Mouse (Mus musculus) lung, embryonic 15.5 days (tissue): ENCODE measurements at regions not wholly inside any gene's neighbourhood (a gene's known extent, or its start where the extent isn't known, plus 50 kb on each side); places are given as distances from the start of the nearest gene placed in this dataset.

Experiments
- ATAC-seq: fragments of 200-750 bp; cut with Nextera tagmentation; 2 replicates; pipeline ENCODE4 v1.8.0; 2017; ENCODE audit warnings: moderate number of reproducible peaks, borderline replicate concordance; ENCODE audit not compliant: low FRiP score, low TSS enrichment; ENCODE audit errors: extremely low read depth
- H3K27ac ChIP-seq: fragments of 300-500 bp; sonication (generic); 2 replicates; pipeline ENCODE4 v1.5.1; 2015; ENCODE audit warnings: moderate library complexity, mild to moderate bottlenecking, inconsistent platforms
- H3K27me3 ChIP-seq: fragments of 300-500 bp; sonication (generic); 2 replicates; pipeline ENCODE4 v1.6.1; 2015; ENCODE audit warnings: inconsistent platforms
- H3K36me3 ChIP-seq: fragments of 300-500 bp; sonication (generic); 2 replicates; pipeline ENCODE4 v1.6.1; 2015; ENCODE audit warnings: inconsistent platforms
- H3K4me1 ChIP-seq: fragments of 300-500 bp; sonication (generic); 2 replicates; pipeline ENCODE4 v1.6.1; 2015; ENCODE audit warnings: inconsistent platforms
- H3K4me2 ChIP-seq: fragments of 300-500 bp; sonication (generic); 2 replicates; pipeline ENCODE4 v1.6.1; 2015; ENCODE audit warnings: inconsistent platforms, mild to moderate bottlenecking, moderate library complexity
- H3K4me3 ChIP-seq: fragments of 300-500 bp; sonication (generic); 2 replicates; pipeline ENCODE4 v1.5.1; 2015; ENCODE audit warnings: mild to moderate bottlenecking, inconsistent platforms
- H3K9ac ChIP-seq: fragments of 300-500 bp; sonication (generic); 2 replicates; pipeline ENCODE4 v1.6.1; 2015; ENCODE audit warnings: inconsistent platforms
- H3K9me3 ChIP-seq: fragments of 300-500 bp; sonication (generic); 2 replicates; pipeline ENCODE4 v1.6.1; 2016; ENCODE audit warnings: inconsistent platforms
- WGBS: fragments of 180-500 bp; shearing (Covaris S2); methylation state at CpG from one replicate; pipeline ENCODE4 v1.1.7; 2015; 5-methylcytosine and 5-hydroxymethylcytosine counted together

- no peaks in the 10 kb centered on the region for H3K4me1 ChIP-seq
- H3K4me3 ChIP-seq = no peak overlapping the region
- H3K27me3 ChIP-seq = no peaks in the 10 kb centered on the region
- ATAC-seq = no peak
- H3K9ac ChIP-seq = no peak overlapping the region
- H3K36me3 ChIP-seq = no peaks in the 10 kb centered on the region
- H3K9me3 ChIP-seq = no peaks in the 10 kb centered on the region
- no peak overlapping the region for H3K4me2 ChIP-seq
- H3K27ac ChIP-seq = no peak overlapping the region
- 75% methylated on average over 3 of the region's 3 CpGs for WGBS
These were observed 119.3 kb upstream of the H2al1n start for GRCm38 (mm10) chrX:14091661-14092060.

GRCm38 (mm10) chrX:14133571-14133970 is 77.4 kb upstream of the H2al1n start:
- Histone ChIP-seq H3K27ac (no peak overlapping the region), H3K9ac (no peak overlapping the region)
- 40% methylated on average over 2 of the region's 2 CpGs for WGBS

GRCm38 (mm10) chrX:14134600-14134999 is 76.3 kb upstream of the H2al1n start:
- H3K9ac ChIP-seq = no peak overlapping the region
- H3K27me3 ChIP-seq = no peaks in the 10 kb centered on the region
- no peaks in the 10 kb centered on the region for H3K9me3 ChIP-seq
- no peak overlapping the region for H3K4me3 ChIP-seq
- H3K36me3 ChIP-seq = no peaks in the 10 kb centered on the region
- 31% methylated on average over 2 of the region's 2 CpGs for WGBS
- no peak for ATAC-seq
- no peak overlapping the region for H3K27ac ChIP-seq
- H3K4me2 ChIP-seq = no peak overlapping the region
- H3K4me1 ChIP-seq = no peaks in the 10 kb centered on the region

More at GRCm38 (mm10) chrX:14133571-14133970, 77.4 kb upstream of the H2al1n start:
- no peaks in the 10 kb centered on the region for H3K9me3 ChIP-seq
- H3K36me3 ChIP-seq = no peaks in the 10 kb centered on the region
- H3K27me3 ChIP-seq = no peaks in the 10 kb centered on the region
- no peak overlapping the region for H3K4me3 ChIP-seq
- peak; percentile 70; the same call in 1 of the 2 replicates for ATAC-seq
- H3K4me2 ChIP-seq = no peak overlapping the region
- H3K4me1 ChIP-seq = no peaks in the 10 kb centered on the region

- 28% methylated on average over 4 of the region's 4 CpGs for WGBS
- ATAC-seq = no peak
- Histone ChIP-seq H3K27me3 (no peaks in the 10 kb centered on the region), H3K4me2 (no peak overlapping the region), H3K9ac (no peak overlapping the region), H3K36me3 (no peaks in the 10 kb centered on the region), H3K4me1 (no peaks in the 10 kb centered on the region), H3K4me3 (no peak overlapping the region), H3K9me3 (no peaks in the 10 kb centered on the region), H3K27ac (no peak overlapping the region)
These were observed 72.5 kb upstream of the H2al1n start for GRCm38 (mm10) chrX:14138481-14138880.
